Mouse (Mus musculus): Measurements from ENCODE around the gene Fsd1.

DNA sequence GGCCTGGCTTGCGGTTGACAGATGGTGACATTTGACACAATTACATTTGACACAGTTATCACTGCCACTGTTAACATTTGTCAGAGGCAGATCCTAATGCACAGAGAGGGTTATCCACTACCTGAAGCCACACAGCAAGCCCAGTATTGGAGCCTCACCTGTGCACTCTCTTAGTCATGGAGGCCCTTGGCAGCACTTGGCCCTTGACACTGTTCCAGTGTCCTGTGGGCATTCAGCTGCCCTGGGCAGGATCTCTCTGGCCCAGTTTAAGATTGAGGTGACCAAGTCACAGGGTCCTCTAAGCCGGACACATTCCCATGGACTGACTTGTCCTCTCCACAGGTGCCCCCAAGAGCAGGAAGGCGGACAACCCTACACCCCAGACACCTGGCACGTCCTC lies 19.1 kb upstream of the Fsd1 start:
- TF ChIP-seq CTCF (IDR thresholded peaks at IDR 0.05; ENCODE audit: control insufficient read depth, insufficient read depth, insufficient read length) (no peak), CEBPB (IDR thresholded peaks at IDR 0.05; ENCODE audit: low read depth) (no peak), MAX (IDR thresholded peaks at IDR 0.05) (no peak), USF1 (IDR thresholded peaks at IDR 0.05; ENCODE audit: low read depth) (no peak)

All from C2C12 (cell line).